Mouse (Mus musculus): ENCODE data around the gene Dgkq. TPM values are rescaled to one million over a fixed set of nuclear protein-coding genes. Genes with fewer than 3 reads are reported as not detected.
A peak's percentile ranks its signal among the peaks of the same experiment; 100 is the strongest.

Gene Dgkq
- 10 to 100 TPM; 55.4 to 68.1 TPM for total RNA-seq (2021)

- intact Hi-C loops (cut with DNase I), result no loop called here
- DNase-seq, result peak; percentile 78
These were observed at the start of gene Dgkq for GRCm38 (mm10) chr5:108668977-108669936. TSS of gene Dgkq (minus strand) at chr5:108669672.

GRCm38 (mm10) chr5:108718051-108718450 lies 48.6 kb upstream of the Dgkq start:
- intact Hi-C loops (cut with DNase I), result no loop called here
- DNase-seq, result peak; percentile 70

GRCm38 (mm10) chr5:108715974-108716373 lies 46.5 kb upstream of the Dgkq start:
- no peak for DNase-seq
- intact Hi-C loops (cut with DNase I), result no loop called here

GRCm38 (mm10) chr5:108714149-108714548 lies 44.7 kb upstream of the Dgkq start:
- peak; percentile 60 for DNase-seq
- intact Hi-C loops (cut with DNase I), result no loop called here

GRCm38 (mm10) chr5:108713691-108714090 lies 44.2 kb upstream of the Dgkq start:
- DNase-seq, result no peak
- intact Hi-C loops (cut with DNase I), result no loop called here

- no peak for DNase-seq
- intact Hi-C loops (cut with DNase I), result no loop called here
These were observed 43.6 kb upstream of the Dgkq start for GRCm38 (mm10) chr5:108713096-108713495.

- DNase-seq, result no peak
- intact Hi-C loops (cut with DNase I), result no loop called here
These were observed 42.5 kb upstream of the Dgkq start for GRCm38 (mm10) chr5:108711968-108712367.

- no peak for DNase-seq
- intact Hi-C loops (cut with DNase I), result no loop called here
These were observed 39.7 kb upstream of the Dgkq start for GRCm38 (mm10) chr5:108708981-108709731.

- intact Hi-C loops (cut with DNase I), result no loop called here
- no peak for DNase-seq
These were observed 38.9 kb upstream of the Dgkq start for GRCm38 (mm10) chr5:108708419-108708818.

- no peak for DNase-seq
- intact Hi-C loops (cut with DNase I), result no loop called here
These were observed 38.3 kb upstream of the Dgkq start for GRCm38 (mm10) chr5:108707758-108708157.

GRCm38 (mm10) chr5:108703754-108704626 lies 34.5 kb upstream of the Dgkq start:
- intact Hi-C loops (cut with DNase I), result no loop called here
- DNase-seq, result no peak

GRCm38 (mm10) chr5:108701341-108702021 lies 32.0 kb upstream of the Dgkq start:
- DNase-seq, result no peak
- intact Hi-C loops (cut with DNase I), result no loop called here

GRCm38 (mm10) chr5:108700346-108700745 lies 30.9 kb upstream of the Dgkq start:
- DNase-seq, result no peak
- intact Hi-C loops (cut with DNase I), result no loop called here

GRCm38 (mm10) chr5:108697341-108697753 lies 27.9 kb upstream of the Dgkq start:
- DNase-seq, result peak; percentile 56
- intact Hi-C loops (cut with DNase I), result no loop called here

- intact Hi-C loops (cut with DNase I), result no loop called here
- no peak for DNase-seq
These were observed 27.1 kb upstream of the Dgkq start for GRCm38 (mm10) chr5:108696542-108696941.

GRCm38 (mm10) chr5:108695861-108696260 lies 26.4 kb upstream of the Dgkq start:
- no peak for DNase-seq
- intact Hi-C loops (cut with DNase I), result no loop called here

- DNase-seq, result peak; percentile 36
- intact Hi-C loops (cut with DNase I), result no loop called here
These were observed 25.1 kb upstream of the Dgkq start for GRCm38 (mm10) chr5:108694352-108695261.

- intact Hi-C loops (cut with DNase I), result no loop called here
These were observed 24.4 kb upstream of the Dgkq start for GRCm38 (mm10) chr5:108693872-108694288.

GRCm38 (mm10) chr5:108692271-108692670 lies 22.8 kb upstream of the Dgkq start, which contains the start of gene Fgfrl1:
TSS of gene Fgfrl1 (plus strand) at chr5:108692382.
- peak; percentile 50 for DNase-seq
- intact Hi-C loops (cut with DNase I), result no loop called here

More at GRCm38 (mm10) chr5:108693872-108694288, 24.4 kb upstream of the Dgkq start:
- peak; percentile 82 for DNase-seq

Measured in left cerebral cortex, postnatal 4 days (tissue).